9 mouse cellular contexts compared by ENCODE assay signal in the genomic region with DNA sequence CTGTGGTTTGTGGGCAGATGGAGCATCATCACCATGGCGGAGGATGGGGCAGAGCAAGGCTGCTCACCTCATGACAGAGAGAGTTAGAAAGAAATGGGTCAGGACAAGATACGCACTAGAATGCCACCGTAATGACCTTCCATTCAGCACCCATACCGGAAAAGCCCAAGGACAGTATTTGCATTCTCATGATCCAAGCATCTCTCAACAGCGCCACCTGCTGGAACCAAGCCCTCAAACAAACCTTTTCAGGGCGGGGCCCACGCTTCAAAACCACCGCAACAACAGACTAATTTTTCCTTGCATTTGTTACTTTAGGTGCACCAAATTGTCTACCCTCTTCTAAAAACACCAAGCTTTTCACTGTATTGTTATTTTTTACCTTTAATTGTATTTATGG. TPM values are rescaled to one million over a fixed set of nuclear protein-coding genes. Genes with fewer than 3 reads are reported as not detected.
DNase-seq lines count a peak whose midpoint lies in the region; ATAC-seq lines count a peak whose summit lies in the region.
"Had no signal": no experiment of that assay in that cellular context is flagged by ENCODE, and none has a peak within 500 bp of the region (broad histone marks: within the 10 kb centered on the region; RNA-seq: fewer than 3 reads in every experiment).

No protein-coding gene starts in this region.

- H3K9me3 ChIP-seq in intestine, embryonic 14.5 days (ENCODE audit: control insufficient read depth, low read length): 0 out of 2 replicates have a peak, but pooled peaks cover 4% of the 10 kb centered on the region
- H3K9me3 ChIP-seq in intestine, embryonic 16.5 days (ENCODE audit: control insufficient read depth, low read length): no peaks in the 10 kb centered on the region
- H3K9me3 ChIP-seq: lung, embryonic 15.5 days had no signal

- no peak for ATAC-seq in intestine, embryonic 14.5 days (replicated peaks; ENCODE audit: low FRiP score, low TSS enrichment, low read depth)
- no peak for ATAC-seq in intestine, embryonic 16.5 days
- peak; percentile 69 for ATAC-seq in frontal cortex, adult (ENCODE audit: low TSS enrichment)

- no peaks in the 10 kb centered on the region for H3K27me3 ChIP-seq in intestine, embryonic 14.5 days (replicated peaks; ENCODE audit: control insufficient read depth, insufficient read depth, low read length)
- H3K27me3 ChIP-seq in intestine, embryonic 16.5 days (replicated peaks; ENCODE audit: control insufficient read depth, insufficient read depth, low read length): no peaks in the 10 kb centered on the region
- H3K27me3 ChIP-seq: lung, embryonic 15.5 days had no signal

- no peak overlapping the region for H3K4me3 ChIP-seq in intestine, embryonic 14.5 days (ENCODE audit: low read depth, low read length)
- H3K4me3 ChIP-seq in intestine, embryonic 16.5 days (ENCODE audit: low read length): no peak overlapping the region
- H3K4me3 ChIP-seq: lung, embryonic 15.5 days had no signal

- H3K9ac ChIP-seq in intestine, embryonic 14.5 days (ENCODE audit: low read length): no peak overlapping the region
- H3K9ac ChIP-seq in intestine, embryonic 16.5 days (ENCODE audit: low read depth, low read length): no peak overlapping the region
- H3K9ac ChIP-seq: lung, embryonic 15.5 days had no signal

- H3K4me2 ChIP-seq in intestine, embryonic 14.5 days (ENCODE audit: low read length): no peak overlapping the region
- no peak overlapping the region for H3K4me2 ChIP-seq in intestine, embryonic 16.5 days (ENCODE audit: low read depth, low read length)
- H3K4me2 ChIP-seq: lung, embryonic 15.5 days had no signal

- peak; percentile 66 for DNase-seq in intestine, embryonic 14.5 days (ENCODE audit: low spot score)
- DNase-seq in ES-CJ7 (ENCODE audit: low read depth, low spot score): peak; percentile 92
- peak; percentile 57 for DNase-seq in c-Kit-positive CD71-negative TER-119-negative erythroid progenitor cells, embryonic 14.5 days (ENCODE audit: low read depth)
- DNase-seq in left cerebral cortex, adult 18-20 months (ENCODE audit: low spot score in 2 of 2): peak; percentile 40 to 71
- peak; percentile 52 to 70 for DNase-seq in natural killer cell, adult 2 months (ENCODE audit: low spot score in 2 of 2)
- peak; percentile 77 for DNase-seq in thymus, postnatal 14 days

- WGBS in intestine, embryonic 14.5 days: 58% methylated on average over 8 of the region's 8 CpGs
- 57% methylated on average over 8 of the region's 8 CpGs for WGBS in intestine, embryonic 16.5 days

- H3K4me1 ChIP-seq in intestine, embryonic 14.5 days (replicated peaks; ENCODE audit: control insufficient read depth, insufficient read depth, low read length): no peaks in the 10 kb centered on the region
- H3K4me1 ChIP-seq in intestine, embryonic 16.5 days (ENCODE audit: control insufficient read depth, insufficient read depth, low read length): no peaks in the 10 kb centered on the region
- H3K4me1 ChIP-seq: lung, embryonic 15.5 days had no signal

- no peak overlapping the region for H3K27ac ChIP-seq in intestine, embryonic 14.5 days (ENCODE audit: low read depth)
- H3K27ac ChIP-seq in intestine, embryonic 16.5 days (ENCODE audit: low read length): no peak overlapping the region
- H3K27ac ChIP-seq: lung, embryonic 15.5 days had no signal

- H3K36me3 ChIP-seq in intestine, embryonic 14.5 days (ENCODE audit: control insufficient read depth, insufficient read depth, low read length): no peaks in the 10 kb centered on the region
- H3K36me3 ChIP-seq in intestine, embryonic 16.5 days (ENCODE audit: control insufficient read depth, insufficient read depth, low read length): no peaks in the 10 kb centered on the region
- H3K36me3 ChIP-seq: lung, embryonic 15.5 days had no signal

RNA-seq across cellular contexts. Expression of gene Tex50, which starts 21.6 kb away (rescaled TPM):
- polyA plus RNA-seq in intestine, embryonic 14.5 days (2014; fragmentation: Nextera tagmentation; extraction: Ambion mirVana): 0.19 TPM in 1 of 2 replicates, not detected in the other
- not detected in 2 replicates for polyA plus RNA-seq in intestine, embryonic 16.5 days (2015; fragmentation: Nextera tagmentation; extraction: Ambion mirVana)
- not detected for total RNA-seq in left cerebral cortex, adult 18-20 months (2021)
- polyA plus RNA-seq: lung, embryonic 15.5 days had no signal

RNA-seq across cellular contexts. Expression of gene Ankrd45, which starts 38.2 kb away (rescaled TPM):
- 1.4 and 1.6 TPM in 2 replicates for polyA plus RNA-seq in intestine, embryonic 14.5 days (2014; fragmentation: Nextera tagmentation; extraction: Ambion mirVana)
- polyA plus RNA-seq in intestine, embryonic 16.5 days (2015; fragmentation: Nextera tagmentation; extraction: Ambion mirVana): 0.70 and 0.81 TPM in 2 replicates
- 10 to 100 TPM; 85.6 to 89.2 TPM for total RNA-seq in left cerebral cortex, adult 18-20 months (2021)

RNA-seq across cellular contexts. Expression of gene Klhl20, which starts 49.4 kb away (rescaled TPM):
- 15.0 and 16.7 TPM in 2 replicates for polyA plus RNA-seq in intestine, embryonic 14.5 days (2014; fragmentation: Nextera tagmentation; extraction: Ambion mirVana)
- 9.9 and 10.8 TPM in 2 replicates for polyA plus RNA-seq in intestine, embryonic 16.5 days (2015; fragmentation: Nextera tagmentation; extraction: Ambion mirVana)
- 10 to 100 TPM; 15.2 to 16.9 TPM for total RNA-seq in left cerebral cortex, adult 18-20 months (2021)
